Mouse (Mus musculus): ENCODE measurements around the gene Mtnr1b.

- TF ChIP-seq POLR2A (IDR thresholded peaks at IDR 0.05; ENCODE audit: low read depth, low read length) (no peak), CTCF (IDR thresholded peaks at IDR 0.05; ENCODE audit: borderline replicate concordance, insufficient read depth, low read length) (no peak)
Measured at GRCm38 (mm10) chr9:15874506-15875160, at the start of gene Mtnr1b.
